Mouse (Mus musculus) ES-Bruce4 (cell line): ENCODE measurements around the gene Gm11060.

ENCODE experiments used
- CTCF ChIP-seq: IDR thresholded peaks from one replicate; pipeline ENCODE4 v1.8.1; 2011; ENCODE audit warnings: low read depth, low read length
- EP300 ChIP-seq: IDR thresholded peaks from 2 replicates; pipeline ENCODE4 v1.6.1; 2011; ENCODE audit warnings: low read depth, low read length; ENCODE audit not compliant: insufficient read depth

DNA sequence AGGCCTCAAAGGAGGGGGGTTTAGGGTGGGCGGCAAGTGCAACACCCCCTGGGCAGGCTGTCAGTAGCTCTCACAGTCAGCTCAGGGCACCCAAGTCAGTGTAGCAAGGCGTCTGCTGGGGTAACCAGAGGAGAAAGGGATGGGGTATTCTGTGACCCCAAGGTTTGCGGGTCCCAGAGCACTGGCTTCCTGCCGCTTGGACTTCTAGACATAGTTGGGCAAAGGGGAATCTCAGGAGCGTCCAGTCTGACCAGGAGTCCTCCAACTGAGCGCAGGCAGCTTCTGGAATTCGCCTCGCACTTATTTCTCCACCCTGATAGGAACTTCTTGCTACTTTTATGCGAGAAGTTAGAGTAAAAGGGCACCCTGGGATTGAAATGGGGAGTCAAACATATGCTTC lies 32.1 kb downstream of the Gm11060 start:
- no peak for TF ChIP-seq CTCF
- TF ChIP-seq EP300: no peak
